Mouse (Mus musculus): ENCODE data around the gene Tjap1.

- no peak for TF ChIP-seq CTCF (IDR thresholded peaks at IDR 0.05; ENCODE audit: low read depth)
- no peak for TF ChIP-seq EP300 (IDR thresholded peaks at IDR 0.05; ENCODE audit: low read depth)
Observed at GRCm38 (mm10) chr17:46254106-46254505, 28.7 kb downstream of the Tjap1 start.

All from liver, embryonic 14.5 days (tissue).